Mouse (Mus musculus) T-helper 17 cell (primary cell): Measurements from ENCODE around the gene Tmem97.
"Not testable (repeated sequence)": the region's sequence is repeated elsewhere in the genome, so short reads cannot be mapped to it uniquely, and the experiment has no call there.

Experiments
- in situ Hi-C, 2 experiments: fragments of 300-600 bp; cut with MboI, MseI; formaldehyde crosslinking; loops; 1 replicate in 1 of 2; 2 replicates in 1 of 2; pipeline ENCODE4 v1.15.1; 2025; ENCODE audit warnings: high pct_unique_total_duplicates in 2 of 2

Tmem97 gene

GRCm38 (mm10) chr11:78550168-78551058 is at the start of gene Tmem97:
Gene Tmem97, minus strand, starts transcription at chr11:78550777.
- in situ Hi-C loops: no loop called here

DNA sequence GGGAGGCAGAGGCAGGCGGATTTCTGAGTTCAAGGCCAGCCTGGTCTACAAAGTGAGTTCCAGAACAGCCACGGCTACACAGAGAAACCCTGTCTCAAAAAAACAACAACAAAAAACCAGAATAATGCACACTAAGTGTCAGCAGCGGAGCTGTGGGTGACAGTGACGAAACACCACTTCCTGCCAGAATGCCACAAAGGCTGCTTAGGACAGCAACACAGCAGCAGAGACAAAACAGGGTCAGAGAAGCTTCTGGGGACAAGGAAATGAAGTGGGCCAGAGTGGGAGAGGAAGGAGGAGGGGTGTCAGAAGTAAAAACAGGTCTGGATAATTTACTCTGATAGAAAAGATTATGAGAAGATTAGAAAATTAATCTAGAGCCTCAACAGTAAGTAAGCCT is 49.5 kb upstream of the Tmem97 start:
- in situ Hi-C loops: no loop called here

DNA sequence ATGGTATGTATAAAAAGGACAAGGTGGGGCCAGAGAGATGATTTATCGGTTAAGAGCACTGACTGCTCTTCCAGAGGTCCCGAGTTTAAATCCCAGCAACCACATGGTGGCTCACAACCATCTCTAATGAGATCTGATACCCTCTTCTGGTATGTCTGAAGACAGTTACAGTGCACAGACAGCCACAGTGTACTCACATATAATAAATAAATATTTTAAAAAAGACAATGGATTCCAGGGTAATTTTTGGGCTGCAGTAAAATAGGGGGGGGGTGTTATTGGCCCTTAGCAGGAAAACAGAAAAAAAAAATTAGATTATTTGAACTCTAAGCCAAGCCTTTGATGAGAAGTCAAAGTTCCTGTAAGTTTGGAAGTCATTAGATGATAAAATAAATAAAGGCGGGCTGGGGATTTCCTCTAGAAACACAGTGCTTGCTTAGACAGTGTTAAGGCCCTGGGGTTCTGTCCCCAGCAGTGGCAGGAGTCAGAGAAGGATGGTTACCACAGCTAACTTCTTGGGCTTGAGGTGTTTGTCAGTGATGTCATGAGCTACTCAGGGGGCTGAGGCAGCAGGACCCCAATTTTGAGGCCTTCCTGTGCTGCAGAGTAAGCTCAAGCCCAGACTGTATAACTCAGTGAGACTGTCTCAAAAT is 48.3 kb upstream of the Tmem97 start:
- in situ Hi-C loops: loop anchor here in 1 of 2 experiments (10.0 to 25.0 kb wide), 2 partner anchors 106 to 238 kb away; partner anchors contain the start of gene Lyrm9

GRCm38 (mm10) chr11:78596750-78597149 is 46.2 kb upstream of the Tmem97 start:
- in situ Hi-C loops: loop anchor here in 1 of 2 experiments (10.0 to 25.0 kb wide), 2 partner anchors 108 to 241 kb away; partner anchors contain the start of gene Lyrm9

GRCm38 (mm10) chr11:78595773-78596172 is 45.2 kb upstream of the Tmem97 start:
- in situ Hi-C loops: loop anchor here in 1 of 2 experiments (10.0 to 25.0 kb wide), 2 partner anchors 109 to 242 kb away; partner anchors contain the start of gene Lyrm9

- in situ Hi-C loops: loop anchor here in 1 of 2 experiments (10.0 to 25.0 kb wide), 2 partner anchors 110 to 243 kb away; partner anchors contain the start of gene Lyrm9
Observed at GRCm38 (mm10) chr11:78594271-78594964, 43.8 kb upstream of the Tmem97 start.

GRCm38 (mm10) chr11:78587677-78588076 is 37.1 kb upstream of the Tmem97 start:
- in situ Hi-C loops: loop anchor here in 1 of 2 experiments (10.0 to 25.0 kb wide), 2 partner anchors 250 to 367 kb away; partner anchors contain the start of gene Lyrm9

DNA sequence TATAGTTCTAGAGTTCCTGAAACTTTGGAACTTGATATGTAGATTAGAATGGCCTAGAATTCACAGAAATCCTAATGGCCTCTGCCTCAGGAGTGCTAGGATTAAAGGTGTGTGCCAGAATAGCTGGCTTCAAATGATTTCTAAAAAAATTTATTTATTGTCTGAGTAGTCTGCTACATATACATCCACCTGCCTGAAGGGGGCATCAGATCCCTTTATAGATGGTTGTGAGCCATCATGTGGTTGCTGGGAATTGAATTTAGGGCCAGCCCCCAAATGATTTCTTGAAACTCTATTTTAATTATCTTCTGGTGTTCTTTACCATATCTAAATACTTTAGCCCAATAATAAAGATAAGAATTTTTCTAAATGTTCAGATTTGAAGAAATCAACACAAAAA is 35.5 kb upstream of the Tmem97 start:
- in situ Hi-C loops: loop anchor here in 1 of 2 experiments (10.0 to 25.0 kb wide), 2 partner anchors 251 to 369 kb away; partner anchors contain the start of gene Lyrm9

DNA sequence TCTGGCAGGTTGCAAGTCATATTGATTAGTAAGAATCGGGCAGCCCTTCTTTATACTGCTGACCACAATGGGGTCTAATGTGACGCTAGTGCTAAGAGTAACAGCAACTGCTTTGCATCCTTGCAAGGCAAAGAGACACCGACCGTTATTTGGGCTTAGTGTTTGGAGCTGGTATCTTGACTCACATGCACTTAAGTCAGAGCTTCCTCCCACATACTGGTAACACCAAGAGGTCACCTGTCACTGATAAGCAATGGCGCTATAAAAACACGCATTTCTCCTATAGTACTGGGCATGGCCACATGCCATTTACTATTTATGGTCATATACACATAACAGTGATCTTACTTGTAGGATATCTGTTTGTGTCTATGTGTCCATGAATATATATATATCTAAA is 32.3 kb upstream of the Tmem97 start:
- in situ Hi-C loops: loop anchor here (5.0 to 25.0 kb wide), 4 partner anchors 154 to 372 kb away; partner anchors contain the start of gene Lyrm9 (in 1 of the 2)

GRCm38 (mm10) chr11:78574975-78575374 is 24.4 kb upstream of the Tmem97 start:
- in situ Hi-C loops: loop anchor here in 1 of 2 experiments (25.0 kb wide), 1 partner anchor 262 kb away; the partner anchor contains the start of gene Lyrm9

- in situ Hi-C loops: no loop called here
Observed at GRCm38 (mm10) chr11:78574536-78574935, 24.0 kb upstream of the Tmem97 start.

GRCm38 (mm10) chr11:78574031-78574430 is 23.5 kb upstream of the Tmem97 start:
- in situ Hi-C loops: not testable (repeated sequence)

DNA sequence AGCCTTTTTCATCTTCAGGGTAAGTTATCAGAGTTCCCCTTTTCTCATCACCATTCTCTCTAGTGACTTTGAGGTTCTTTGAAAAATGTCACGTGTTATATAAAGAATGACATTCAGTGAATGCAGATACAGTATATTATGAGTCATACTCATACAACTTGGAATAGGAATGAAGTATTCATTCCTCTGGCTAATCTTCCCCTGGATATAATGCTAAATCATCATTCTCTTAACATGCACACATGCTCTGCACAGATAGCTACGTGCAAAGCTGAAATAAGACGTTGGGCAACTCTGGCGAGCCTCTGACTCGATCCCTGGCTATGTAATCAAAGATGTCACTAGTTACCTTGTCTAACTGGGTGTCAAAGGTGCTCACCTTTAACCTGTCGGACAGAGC is 21.3 kb upstream of the Tmem97 start:
- in situ Hi-C loops: no loop called here

DNA sequence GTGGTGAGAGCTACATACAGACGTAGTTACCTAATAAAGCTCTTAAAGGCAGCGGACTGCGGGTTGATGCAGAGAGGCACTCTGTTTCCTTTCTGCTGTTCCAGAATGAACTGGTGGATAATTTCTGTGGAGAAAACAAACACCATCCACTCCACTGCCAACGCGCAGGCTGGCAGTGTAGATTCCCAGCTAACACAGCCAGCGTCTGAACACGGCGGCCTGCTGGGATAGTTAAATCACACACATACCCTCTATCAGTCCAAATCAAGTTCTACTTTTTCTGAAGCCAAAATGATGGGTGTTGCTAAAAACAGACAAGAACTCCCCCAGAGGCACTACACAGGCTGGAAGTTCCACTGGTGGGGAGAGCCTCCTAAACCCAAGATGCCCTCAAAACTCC is 20.9 kb upstream of the Tmem97 start:
- in situ Hi-C loops: no loop called here

GRCm38 (mm10) chr11:78569806-78570205 is 19.2 kb upstream of the Tmem97 start:
- in situ Hi-C loops: loop anchor here in 1 of 2 experiments (10.0 kb wide), 1 partner anchor 375 kb away; no protein-coding TSS in a partner anchor

GRCm38 (mm10) chr11:78568827-78569226 is 18.2 kb upstream of the Tmem97 start:
- in situ Hi-C loops: loop anchor here in 1 of 2 experiments (10.0 kb wide), 1 partner anchor 376 kb away; no protein-coding TSS in a partner anchor

GRCm38 (mm10) chr11:78567614-78568013 is 17.0 kb upstream of the Tmem97 start:
- in situ Hi-C loops: loop anchor here in 1 of 2 experiments (10.0 kb wide), 1 partner anchor 377 kb away; no protein-coding TSS in a partner anchor

DNA sequence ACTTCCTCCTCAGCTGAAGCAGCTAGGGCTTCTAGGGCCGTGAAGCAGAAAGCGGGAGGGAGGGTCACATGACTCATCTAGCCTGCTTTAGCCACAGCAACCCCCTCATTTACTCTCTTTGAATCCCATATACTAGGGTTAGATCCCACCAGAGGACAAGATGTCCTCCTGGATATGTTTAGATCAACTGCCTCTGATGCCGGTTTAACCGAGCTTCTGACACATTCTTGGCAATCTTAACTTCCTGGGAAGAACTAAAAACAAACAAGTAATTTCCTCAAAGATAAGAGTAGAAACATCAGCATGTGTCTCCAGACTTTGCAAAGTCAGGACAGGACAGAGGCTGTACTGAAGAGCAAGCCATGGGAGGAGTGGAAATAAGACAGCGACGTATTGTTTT is 16.2 kb upstream of the Tmem97 start:
- in situ Hi-C loops: loop anchor here in 1 of 2 experiments (10.0 kb wide), 1 partner anchor 378 kb away; no protein-coding TSS in a partner anchor

- in situ Hi-C loops: loop anchor here in 1 of 2 experiments (10.0 kb wide), 1 partner anchor 384 kb away; no protein-coding TSS in a partner anchor
Observed at GRCm38 (mm10) chr11:78560447-78560846, 9.9 kb upstream of the Tmem97 start.

- in situ Hi-C loops: no loop called here
Observed at GRCm38 (mm10) chr11:78557241-78557640, 6.7 kb upstream of the Tmem97 start.

DNA sequence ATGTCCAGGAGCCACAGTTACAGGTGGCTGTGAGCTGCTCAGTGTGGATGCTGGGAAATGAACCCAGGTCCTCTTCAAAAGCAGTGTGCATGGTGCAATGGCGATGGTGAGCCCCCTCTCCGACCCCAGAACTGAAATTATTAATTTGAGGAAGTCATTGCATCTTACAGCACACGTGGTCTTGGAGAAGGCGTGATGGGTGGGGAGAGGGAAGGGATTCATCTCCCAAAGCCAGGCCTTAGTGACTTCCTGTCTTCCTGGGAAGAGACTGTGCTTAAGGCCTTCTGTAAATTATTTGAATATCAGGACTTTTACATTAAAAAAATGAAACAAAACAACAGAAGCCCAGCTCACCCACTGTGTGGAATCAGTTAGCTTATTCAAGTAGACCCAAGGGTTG is 5.5 kb upstream of the Tmem97 start:
- in situ Hi-C loops: no loop called here
